Mouse (Mus musculus): ENCODE results near the gene H2al1c.

DNA sequence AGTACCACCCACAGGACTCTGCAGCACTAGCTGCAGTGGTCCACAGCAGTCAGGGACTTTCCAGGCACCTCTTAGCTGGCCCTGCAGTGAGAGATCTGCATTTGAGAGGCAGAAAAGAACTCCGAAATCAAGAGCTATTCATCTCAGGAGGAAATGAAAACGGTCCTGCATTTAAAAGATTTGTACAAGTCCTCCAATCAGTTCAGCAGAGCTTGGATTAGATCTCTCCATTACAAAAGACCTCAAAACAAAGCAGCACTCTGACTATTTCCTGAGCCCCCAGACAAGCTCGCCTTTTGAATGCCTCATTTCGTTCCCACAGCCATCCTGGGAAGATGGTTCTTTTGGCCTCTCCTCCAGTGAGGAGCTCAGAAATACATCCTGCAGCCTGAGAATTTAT is 16.2 kb upstream of the H2al1c start:
- TF ChIP-seq POLR2A (IDR thresholded peaks at IDR 0.05; ENCODE audit: extremely low read depth, insufficient read depth, low read length): no peak
- no peak for TF ChIP-seq CTCF (IDR thresholded peaks at IDR 0.05; ENCODE audit: extremely low read depth, insufficient read depth, low read length)
